Mouse (Mus musculus): ENCODE results near the gene Mterf1b. TPM values are rescaled to one million over a fixed set of nuclear protein-coding genes. Genes with fewer than 3 reads are reported as not detected.

Gene Mterf1b
- polyA plus RNA-seq, 1 experiment: 0.02 TPM

- Histone ChIP-seq H3K27me3 (ENCODE audit: control insufficient read depth) (no peaks in the 10 kb centered on the region), H3K4me1 (ENCODE audit: control insufficient read depth) (no peaks in the 10 kb centered on the region), H3K9me3 (ENCODE audit: control insufficient read depth, low read length) (no peaks in the 10 kb centered on the region), H3K4me3 (replicated peaks) (no peak overlapping the region), H3K36me3 (ENCODE audit: control insufficient read depth) (no peaks in the 10 kb centered on the region)
- TF ChIP-seq GATA1 (IDR thresholded peaks at IDR 0.05; ENCODE audit: low read length) (no peak), TAL1 (IDR thresholded peaks at IDR 0.05; ENCODE audit: low read length) (no peak)
Observed at GRCm38 (mm10) chr5:4240120-4240519, 48.0 kb downstream of the Mterf1b start.

GRCm38 (mm10) chr5:4245004-4245403 lies 52.8 kb downstream of the Mterf1b start:
- Histone ChIP-seq H3K36me3 (ENCODE audit: control insufficient read depth) (no peaks in the 10 kb centered on the region), H3K9me3 (ENCODE audit: control insufficient read depth, low read length) (no peaks in the 10 kb centered on the region), H3K4me1 (ENCODE audit: control insufficient read depth) (no peaks in the 10 kb centered on the region), H3K27me3 (ENCODE audit: control insufficient read depth) (no peaks in the 10 kb centered on the region), H3K4me3 (replicated peaks) (no peak overlapping the region)
- TF ChIP-seq GATA1 (IDR thresholded peaks at IDR 0.05; ENCODE audit: low read length): no peak
- no peak for TF ChIP-seq TAL1 (IDR thresholded peaks at IDR 0.05; ENCODE audit: low read length)

- H3K36me3 ChIP-seq (ENCODE audit: control insufficient read depth): no peaks in the 10 kb centered on the region
- no peak for TF ChIP-seq GATA1 (IDR thresholded peaks at IDR 0.05; ENCODE audit: low read length)
- TF ChIP-seq TAL1 (IDR thresholded peaks at IDR 0.05; ENCODE audit: low read length): no peak
- no peaks in the 10 kb centered on the region for H3K9me3 ChIP-seq (ENCODE audit: control insufficient read depth, low read length)
- no peaks in the 10 kb centered on the region for H3K4me1 ChIP-seq (ENCODE audit: control insufficient read depth)
- no peaks in the 10 kb centered on the region for H3K27me3 ChIP-seq (ENCODE audit: control insufficient read depth)
- no peak overlapping the region for H3K4me3 ChIP-seq (replicated peaks)
Observed at GRCm38 (mm10) chr5:4246095-4246494, 53.9 kb downstream of the Mterf1b start.

Other genes starting within 250 kb of the Mterf1b start
- gene Cyp51, start 87.6 kb upstream of the Mterf1b start, polyA plus RNA-seq (2012): 0.39 and 0.43 TPM in 2 replicates